Mouse (Mus musculus): ENCODE measurements around the gene Slc7a8.

Slc7a8 gene

GRCm38 (mm10) chr14:54698733-54699132, 83.0 kb downstream of the Slc7a8 start, which contains the start of gene Gm29776:
Gene Gm29776 (minus strand): TSS chr14:54698833.
- no peak for DNase-seq

GRCm38 (mm10) chr14:54696752-54697151, 85.0 kb downstream of the Slc7a8 start:
- no peak for DNase-seq

- no peak for DNase-seq
These were observed 86.7 kb downstream of the Slc7a8 start for GRCm38 (mm10) chr14:54695042-54695441.

GRCm38 (mm10) chr14:54687251-54687650, 94.5 kb downstream of the Slc7a8 start:
- DNase-seq: no peak

- peak; percentile 100 for DNase-seq
These were observed 95.1 kb downstream of the Slc7a8 start, which contains the start of gene Acin1 for GRCm38 (mm10) chr14:54686522-54687143. Gene Acin1 (minus strand): TSS chr14:54686931.

- DNase-seq: peak; percentile 95
These were observed 95.7 kb downstream of the Slc7a8 start, which contains the start of gene 1700123O20Rik for GRCm38 (mm10) chr14:54686063-54686521. Gene 1700123O20Rik (plus strand): TSS chr14:54686216.

GRCm38 (mm10) chr14:54685471-54685870, 96.3 kb downstream of the Slc7a8 start:
- no peak for DNase-seq

GRCm38 (mm10) chr14:54682396-54682795, 99.3 kb downstream of the Slc7a8 start:
- no peak for DNase-seq

GRCm38 (mm10) chr14:54678657-54679304, 103.0 kb downstream of the Slc7a8 start:
- DNase-seq: no peak

GRCm38 (mm10) chr14:54676290-54676689, 105.5 kb downstream of the Slc7a8 start:
- DNase-seq: no peak

- no peak for DNase-seq
These were observed 107.4 kb downstream of the Slc7a8 start for GRCm38 (mm10) chr14:54674317-54674716.
